Mouse (Mus musculus) lung, adult 2 months (tissue): ENCODE data around the gene Jmjd1c.

Experiments
- CTCF ChIP-seq: fragments of 200-500 bp; IDR thresholded peaks from 2 replicates; pipeline ENCODE4 v1.5.1; 2011; ENCODE audit warnings: mild to moderate bottlenecking, low read length, control low read depth; ENCODE audit not compliant: insufficient read depth
- POLR2A ChIP-seq: fragments of 200-500 bp; IDR thresholded peaks from 2 replicates; pipeline ENCODE4 v1.6.1; 2011; ENCODE audit warnings: low read depth, mild to moderate bottlenecking, control low read depth, low read length, borderline replicate concordance; ENCODE audit errors: extremely low read depth

GRCm38 (mm10) chr10:67143661-67144060 is 47.7 kb downstream of the Jmjd1c start:
- TF ChIP-seq CTCF, result no peak
- no peak for TF ChIP-seq POLR2A
